Mouse (Mus musculus) frontal cortex, postnatal 10 days (tissue): ENCODE data around the gene Hhat.

Experiments used
- DNase-seq, 2 experiments: peaks; one replicate each; pipeline ENCODE4 v3.0.0; 2022; ENCODE audit warnings: low spot score in 2 of 2, mixed read lengths in 1 of 2

Hhat gene

GRCm38 (mm10) chr1:192785046-192785961 lies 14.3 kb upstream of the Hhat start:
- no peak for DNase-seq

GRCm38 (mm10) chr1:192784374-192784773 lies 13.4 kb upstream of the Hhat start:
- DNase-seq = peak; percentile 55 to 59

GRCm38 (mm10) chr1:192781256-192781655 lies 10.2 kb upstream of the Hhat start:
- DNase-seq = no peak

DNA sequence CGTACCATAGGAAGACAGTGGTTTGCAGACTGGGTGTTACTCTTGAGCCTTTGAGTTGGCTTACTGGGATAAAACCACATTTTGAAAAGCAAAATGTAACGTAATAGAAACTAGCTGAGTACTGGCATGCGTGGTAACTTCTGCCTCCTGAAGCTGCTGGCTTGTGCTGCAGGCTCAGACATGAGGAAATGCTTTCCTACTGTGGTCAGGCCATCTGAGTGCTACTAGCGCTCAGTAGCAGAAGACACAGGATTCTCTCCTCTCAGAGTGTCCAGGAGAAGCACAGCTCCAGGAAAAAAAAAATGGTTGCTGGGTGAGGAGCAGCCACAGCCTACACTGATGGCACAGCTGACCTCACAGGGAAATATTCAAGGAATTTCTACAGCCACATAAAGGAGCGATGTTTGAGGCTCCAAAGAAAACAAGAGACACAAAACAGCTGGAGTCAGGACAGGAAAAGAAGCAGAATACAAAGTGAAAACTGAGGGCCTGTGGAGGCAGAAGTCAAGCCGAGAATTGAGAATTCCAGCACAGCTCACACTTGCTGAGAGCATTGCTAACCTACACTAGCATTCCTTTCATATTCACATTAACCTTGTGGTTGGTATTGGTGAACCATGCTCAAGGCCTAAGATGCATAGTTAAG lies 8.0 kb upstream of the Hhat start:
- no peak for DNase-seq

DNA sequence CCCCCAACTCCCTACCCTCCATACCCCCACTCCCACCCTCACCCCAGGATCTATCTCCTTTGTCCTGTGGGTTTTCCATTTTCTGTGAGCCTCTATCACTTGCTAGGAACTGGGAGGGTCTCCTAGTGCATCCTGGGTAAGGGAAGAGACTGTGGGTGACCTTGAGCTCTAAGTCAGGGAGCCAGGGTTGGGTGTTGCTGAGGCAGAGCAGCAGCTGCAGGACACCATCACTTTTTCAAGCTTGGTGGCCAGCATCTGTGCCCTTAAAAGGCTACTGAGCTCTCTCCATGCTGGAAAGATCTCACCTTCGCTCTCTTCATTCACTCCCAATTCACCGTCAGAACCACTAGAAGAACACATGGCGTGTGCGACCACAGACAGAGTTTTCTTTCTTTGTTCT lies 7.2 kb upstream of the Hhat start:
- no peak for DNase-seq

DNA sequence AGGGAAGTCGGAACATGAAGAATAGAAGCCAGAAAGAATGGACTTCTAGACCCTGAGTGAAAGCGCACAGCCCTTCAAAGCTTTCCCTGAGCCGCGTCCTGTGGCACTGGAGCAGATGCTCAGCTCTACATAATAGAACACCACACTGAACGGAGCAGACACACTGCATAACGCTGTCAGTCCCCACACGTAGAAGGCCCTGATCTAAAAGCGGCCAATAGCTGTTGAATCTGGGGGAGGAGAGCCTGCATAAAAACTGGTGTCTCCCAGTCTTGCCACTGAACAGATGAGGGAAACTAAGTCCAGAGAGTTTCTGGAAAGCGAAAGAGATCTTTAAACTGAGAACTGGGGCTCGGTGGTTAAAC lies 911 bp downstream of the Hhat start:
- DNase-seq = no peak

- no peak for DNase-seq
Observed at GRCm38 (mm10) chr1:192765531-192765930, 5.5 kb downstream of the Hhat start.

- DNase-seq = no peak
Observed at GRCm38 (mm10) chr1:192764547-192764946, 6.5 kb downstream of the Hhat start.

DNA sequence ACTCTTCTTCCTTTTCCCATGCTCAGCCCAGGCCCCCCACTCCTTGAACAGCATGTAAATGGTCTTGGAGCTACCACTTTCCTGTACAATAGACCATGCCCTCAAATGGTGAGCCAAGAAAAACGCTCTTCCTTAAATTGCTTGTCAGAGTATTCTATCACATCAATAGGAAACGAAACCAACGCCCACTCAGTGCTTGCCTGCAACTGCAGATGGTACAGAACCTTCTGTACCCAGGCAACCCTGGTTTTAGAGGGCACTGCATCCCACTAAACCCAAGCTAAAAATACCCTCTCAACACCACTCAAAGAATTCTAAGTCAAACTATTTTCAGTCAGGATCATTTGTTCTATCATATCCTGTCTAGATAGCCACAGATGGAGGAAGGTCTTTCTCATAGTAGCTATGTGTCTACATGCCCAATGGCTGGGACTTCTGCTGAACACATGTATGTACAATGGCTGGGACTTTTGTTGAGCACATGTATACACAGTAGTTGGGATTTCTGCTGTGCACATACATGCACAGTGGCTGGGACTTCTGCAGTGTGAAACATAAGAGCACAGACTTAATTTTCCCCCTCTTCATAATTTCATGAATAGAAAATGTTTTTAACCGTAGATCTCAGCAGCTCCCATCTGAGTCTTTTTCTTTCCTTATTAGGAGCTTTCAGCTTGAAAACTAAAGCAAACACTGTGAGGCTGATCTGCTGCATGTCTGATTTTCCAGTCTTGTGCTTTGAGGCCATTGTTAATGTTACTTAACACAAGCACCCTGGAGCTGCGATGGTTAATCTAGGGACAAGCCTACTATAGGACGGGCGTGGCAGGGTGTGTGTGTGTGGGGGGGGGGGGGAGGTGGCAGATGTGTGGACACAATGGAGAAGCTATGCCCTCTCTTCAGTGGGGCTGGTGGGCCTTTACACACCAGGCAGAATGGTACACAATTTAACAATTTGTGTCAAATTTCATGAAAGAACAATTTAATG lies 7.8 kb downstream of the Hhat start:
- DNase-seq = no peak

DNA sequence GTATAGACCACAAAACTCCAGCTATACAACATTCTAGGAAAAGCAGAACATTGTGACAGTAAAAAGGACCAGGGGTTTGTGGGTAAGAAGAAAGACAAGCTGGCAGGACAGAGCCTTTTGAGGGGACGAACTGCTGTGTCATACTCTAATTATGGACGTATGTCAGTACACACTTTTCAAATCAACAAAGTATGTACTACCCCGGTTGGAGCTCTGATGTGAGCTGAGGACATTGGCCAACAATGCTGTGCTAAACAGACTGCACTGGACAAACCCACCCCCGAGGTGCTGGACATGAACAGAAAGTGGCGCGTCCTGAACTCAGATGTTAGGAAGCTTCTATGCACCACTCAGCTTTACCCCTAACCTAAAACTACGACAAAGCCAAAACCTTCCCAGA lies 14.3 kb downstream of the Hhat start:
- DNase-seq = no peak

DNA sequence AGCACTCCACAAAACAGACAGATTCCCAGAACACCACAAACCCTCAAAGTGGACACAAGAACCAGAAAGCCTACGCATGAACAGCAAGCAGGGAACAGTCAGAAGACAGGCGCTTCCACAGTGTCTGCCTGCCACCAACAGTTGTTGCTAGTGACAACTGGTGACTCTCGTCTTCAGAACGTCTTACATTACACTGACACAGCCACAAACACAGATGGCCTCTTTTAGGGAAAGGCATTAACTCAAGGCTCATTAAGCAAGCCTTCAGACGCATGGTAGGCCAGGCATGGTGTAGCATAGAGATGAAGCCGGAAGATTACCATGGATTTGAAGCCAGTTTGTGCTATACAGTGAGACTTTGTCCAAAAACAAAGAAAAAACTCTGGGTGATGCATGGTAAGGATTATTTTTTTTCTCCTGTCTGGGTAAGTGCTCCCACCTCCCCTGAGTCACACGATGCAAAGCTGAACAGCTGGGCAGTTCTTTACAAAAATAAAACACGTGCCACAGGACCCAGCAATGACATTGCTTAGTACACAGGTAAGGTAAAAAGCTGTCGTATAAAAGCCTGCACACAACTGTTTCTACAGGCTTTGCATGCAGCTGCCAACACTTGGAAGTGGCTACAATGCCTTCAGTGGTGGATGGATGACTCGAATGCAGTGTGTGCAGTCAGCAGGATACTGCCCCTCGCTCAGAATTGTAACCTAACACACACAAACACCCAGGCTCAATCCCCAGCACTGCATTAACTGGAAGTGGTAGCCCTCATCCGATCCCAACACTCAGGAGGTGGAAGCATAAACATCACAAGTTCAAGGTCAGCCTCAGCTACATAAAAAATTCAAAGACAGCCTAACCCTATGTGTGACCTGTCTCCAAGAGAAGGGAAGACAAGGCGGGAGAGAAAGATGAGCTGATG lies 15.1 kb downstream of the Hhat start:
- no peak for DNase-seq

DNA sequence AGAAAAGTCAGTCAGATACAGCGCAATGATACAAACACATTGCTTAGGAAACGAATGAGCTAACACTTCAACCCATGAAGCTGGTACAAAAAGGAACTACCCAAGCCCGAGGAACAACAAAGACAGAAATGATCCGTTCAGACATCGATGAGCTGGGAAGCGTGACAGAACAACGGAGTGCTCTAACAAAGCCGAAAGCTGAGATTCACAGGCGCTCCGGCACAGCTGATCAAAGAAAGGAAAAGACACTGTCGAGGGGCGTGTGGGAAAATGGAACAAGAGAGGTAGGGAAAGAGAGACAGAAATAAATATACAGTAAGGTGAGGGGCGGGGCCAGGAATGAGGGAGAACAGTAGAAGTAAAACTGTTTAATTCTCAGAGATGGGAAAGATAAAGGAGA lies 15.8 kb downstream of the Hhat start:
- no peak for DNase-seq

DNA sequence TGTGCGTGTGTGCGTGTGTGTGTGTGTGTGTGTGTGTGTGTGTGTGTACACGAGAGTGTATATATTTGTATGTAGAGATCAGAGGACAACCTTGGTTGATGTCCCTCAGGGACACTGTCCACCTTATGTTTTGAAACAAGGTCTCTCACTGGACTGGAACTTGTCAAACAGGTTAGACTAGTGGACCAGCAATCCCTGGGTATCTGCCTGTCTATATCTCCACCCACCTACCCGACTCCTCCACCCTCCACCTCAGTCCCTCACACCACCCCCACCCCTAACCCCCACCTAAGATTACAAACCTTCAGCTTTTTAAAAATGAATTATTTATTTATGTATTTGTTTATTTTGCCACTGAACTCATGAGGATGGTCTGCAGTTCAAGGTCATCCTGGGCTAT lies 16.8 kb downstream of the Hhat start:
- no peak for DNase-seq

- DNase-seq = no peak
Observed at GRCm38 (mm10) chr1:192752659-192753601, 18.1 kb downstream of the Hhat start.

DNA sequence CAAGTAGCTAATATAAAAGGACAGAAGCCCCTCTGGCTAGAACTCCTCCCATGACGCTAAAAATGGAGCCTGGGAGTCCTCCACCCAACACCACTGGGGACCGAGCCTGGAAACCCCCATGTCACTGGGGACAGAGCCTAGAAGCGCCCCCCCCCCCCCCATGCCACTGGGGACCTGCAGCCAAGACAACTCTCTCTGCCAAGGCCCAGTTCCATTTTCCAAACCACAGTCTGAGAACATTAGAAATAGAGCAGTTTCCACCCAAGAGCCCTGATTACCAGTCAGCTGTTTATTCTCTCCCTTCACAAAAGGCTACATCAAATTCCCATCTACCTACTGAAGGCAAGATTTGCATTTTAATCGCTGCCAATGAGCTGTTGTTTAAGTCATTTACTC lies 21.0 kb downstream of the Hhat start:
- DNase-seq = no peak

- no peak for DNase-seq
Observed at GRCm38 (mm10) chr1:192749270-192750041, 21.6 kb downstream of the Hhat start.

GRCm38 (mm10) chr1:192746201-192746600 lies 24.8 kb downstream of the Hhat start:
- no peak for DNase-seq

DNA sequence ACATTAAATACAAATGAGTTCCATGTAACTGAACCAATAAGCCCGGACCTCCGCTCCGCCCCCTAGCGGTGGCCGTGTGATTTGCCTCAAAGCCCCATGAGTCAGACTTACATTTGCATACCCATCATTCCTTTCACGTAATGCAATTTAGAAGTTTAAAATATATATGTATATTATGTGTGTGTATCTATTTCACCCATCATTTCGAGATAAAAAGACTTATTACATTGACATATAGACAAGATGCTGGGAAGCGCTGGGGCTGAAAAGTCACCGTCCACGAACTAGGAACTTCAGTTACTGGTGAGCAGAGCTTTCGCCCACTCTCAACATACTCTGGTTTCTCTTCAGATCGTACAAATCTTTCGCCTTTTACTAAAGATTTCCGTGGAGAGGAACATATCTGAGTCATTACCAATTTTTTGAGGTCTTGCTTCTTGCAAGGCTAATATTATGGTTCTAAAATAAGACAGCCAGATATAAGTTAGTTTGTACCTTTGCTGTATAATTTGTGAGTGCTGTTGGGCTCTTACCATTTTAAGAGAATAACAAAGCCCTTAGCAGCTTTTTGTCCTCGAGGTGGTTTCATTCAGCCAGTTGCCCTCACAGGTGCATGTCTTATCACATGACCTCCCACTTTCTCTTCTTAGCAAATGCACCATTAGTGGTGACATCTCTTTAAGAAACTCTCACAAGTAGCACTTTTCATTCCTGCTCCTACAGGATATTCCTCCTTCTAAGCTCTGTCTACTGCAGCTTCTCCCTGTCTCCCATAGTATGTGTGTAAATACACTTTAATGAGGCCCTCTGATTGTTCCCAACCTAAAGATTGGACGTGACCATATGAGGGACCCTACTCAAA lies 25.6 kb downstream of the Hhat start:
- DNase-seq = no peak
